Mouse (Mus musculus) c-Kit-positive CD71-positive TER-119-positive erythroid progenitor cells, embryonic 14.5 days (primary cell): ENCODE measurements at regions not wholly inside any gene's neighbourhood (a gene's known extent, or its start where the extent isn't known, plus 50 kb on each side); places are given as distances from the start of the nearest gene placed in this dataset.
"Not testable (repeated sequence)": the region's sequence is repeated elsewhere in the genome, so short reads cannot be mapped to it uniquely, and the experiment has no call there.

Experiments
- DNase-seq: peaks from one replicate; pipeline ENCODE4 v3.0.0-alpha.2; 2013; ENCODE audit warnings: low spot score

- no peak for DNase-seq
Measured at GRCm38 (mm10) chr16:73652976-73653690, 758.5 kb downstream of the Robo2 start.

- DNase-seq: no peak
Measured at GRCm38 (mm10) chr16:73647201-73647782, 764.3 kb downstream of the Robo2 start.

GRCm38 (mm10) chr16:73613017-73613416, 798.6 kb downstream of the Robo2 start:
- DNase-seq: no peak

GRCm38 (mm10) chr16:73591421-73591820, 820.2 kb downstream of the Robo2 start:
- DNase-seq: no peak

- DNase-seq: no peak
Measured at GRCm38 (mm10) chr16:73561216-73561615, 850.4 kb downstream of the Robo2 start.

GRCm38 (mm10) chr16:73556940-73557339, 854.7 kb downstream of the Robo2 start:
- no peak for DNase-seq

- DNase-seq: no peak
Measured at GRCm38 (mm10) chr16:73543651-73544050, 868.0 kb downstream of the Robo2 start.

- DNase-seq: no peak
Measured at GRCm38 (mm10) chr16:73538040-73538439, 873.6 kb downstream of the Robo2 start.

GRCm38 (mm10) chr16:73537541-73537940, 874.1 kb downstream of the Robo2 start:
- no peak for DNase-seq

GRCm38 (mm10) chr16:73530191-73530590, 881.4 kb downstream of the Robo2 start:
- DNase-seq: no peak

GRCm38 (mm10) chr16:73522931-73523330, 888.7 kb downstream of the Robo2 start:
- not testable (repeated sequence) for DNase-seq

- no peak for DNase-seq
Measured at GRCm38 (mm10) chr16:73504759-73505158, 906.9 kb downstream of the Robo2 start.

GRCm38 (mm10) chr16:73498636-73499208, 912.9 kb downstream of the Robo2 start:
- DNase-seq: no peak

GRCm38 (mm10) chr16:73483214-73483856, 928.3 kb downstream of the Robo2 start:
- no peak for DNase-seq

- DNase-seq: no peak
Measured at GRCm38 (mm10) chr16:73482176-73482575, 929.4 kb downstream of the Robo2 start.

- DNase-seq: no peak
Measured at GRCm38 (mm10) chr16:73473502-73473901, 938.1 kb downstream of the Robo2 start.

GRCm38 (mm10) chr16:73471547-73471946, 940.1 kb downstream of the Robo2 start:
- no peak for DNase-seq

- no peak for DNase-seq
Measured at GRCm38 (mm10) chr16:73470535-73470934, 941.1 kb downstream of the Robo2 start.

GRCm38 (mm10) chr16:73466296-73466695, 945.3 kb downstream of the Robo2 start:
- no peak for DNase-seq

GRCm38 (mm10) chr16:73462516-73462915, 949.1 kb downstream of the Robo2 start:
- DNase-seq: no peak

GRCm38 (mm10) chr16:73450634-73451245, 960.9 kb downstream of the Robo2 start:
- DNase-seq: no peak

GRCm38 (mm10) chr16:73449836-73450235, 961.8 kb downstream of the Robo2 start:
- no peak for DNase-seq

GRCm38 (mm10) chr16:73435726-73436125, 975.9 kb downstream of the Robo2 start:
- DNase-seq: no peak
